Mouse (Mus musculus): ENCODE data around the gene Spon1.

DNA sequence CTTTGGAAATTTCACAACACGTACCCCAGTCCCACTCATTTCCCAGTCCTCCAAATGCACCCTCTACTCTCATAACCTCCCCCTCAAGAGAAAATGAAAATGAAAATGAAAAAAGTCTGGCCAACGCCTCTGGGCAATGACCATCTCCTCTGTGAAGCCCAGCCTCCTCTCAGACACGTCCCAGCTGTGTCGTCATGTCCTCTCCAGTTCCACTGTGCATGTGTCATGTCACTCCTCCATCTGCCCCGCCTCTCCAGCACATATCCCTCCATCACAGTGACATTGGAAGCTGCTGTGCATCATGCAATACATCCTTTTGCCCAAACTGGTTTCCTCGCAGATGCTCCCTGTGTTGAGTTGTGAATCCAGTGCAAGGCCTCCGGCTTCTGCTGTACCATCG is 199.8 kb downstream of the Spon1 start:
- TF ChIP-seq CTCF (IDR thresholded peaks at IDR 0.05; ENCODE audit: extremely low read depth, insufficient read depth, insufficient read length, insufficient replicate concordance), result no peak
- TF ChIP-seq POLR2A (IDR thresholded peaks at IDR 0.05; ENCODE audit: low read depth, low read length), result no peak
